Comparison of ENCODE assay signal across 9 mouse cellular contexts in the genomic region with DNA sequence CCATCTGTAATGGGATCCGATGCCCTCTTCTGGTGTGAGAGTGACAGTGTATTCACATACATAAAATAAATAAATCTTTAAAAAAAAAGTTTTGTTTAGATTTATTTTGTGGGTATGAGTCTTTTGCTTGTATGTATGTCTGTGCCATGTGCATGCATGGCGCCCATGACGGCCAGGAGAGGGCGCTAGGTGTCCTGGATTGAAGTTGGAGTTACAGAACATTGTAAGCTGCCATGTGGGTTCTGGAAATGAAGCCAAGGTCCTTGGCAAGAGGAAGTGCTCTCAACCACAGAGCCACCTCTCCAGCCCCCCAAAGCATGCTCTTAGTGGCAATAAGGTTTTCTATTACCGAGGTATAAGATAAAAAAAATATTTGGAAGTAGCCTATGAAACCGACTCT. TPM values are rescaled to one million over a fixed set of nuclear protein-coding genes. Genes with fewer than 3 reads are reported as not detected.
DNase-seq lines count a peak whose midpoint lies in the region; ATAC-seq and TF ChIP-seq lines count a peak whose summit lies in the region.
"Had no signal": no experiment of that assay in that cellular context is flagged by ENCODE, and none has a peak within 500 bp of the region (broad histone marks: within the 10 kb centered on the region; RNA-seq: fewer than 3 reads in every experiment).

No protein-coding gene starts in this region.

- no peaks in the 10 kb centered on the region for H3K27me3 ChIP-seq in kidney, adult 2 months (replicated peaks; ENCODE audit: control insufficient read depth, insufficient read depth, low read length)
- H3K27me3 ChIP-seq in G1E (ENCODE audit: insufficient read depth, low read length) = no peaks in the 10 kb centered on the region
- no peaks in the 10 kb centered on the region for H3K27me3 ChIP-seq in splenic B cell, adult 2 months (ENCODE audit: control insufficient read depth, insufficient read depth, low read length, poor library complexity, severe bottlenecking)
- no peaks in the 10 kb centered on the region for H3K27me3 ChIP-seq in hindbrain, embryonic 12.5 days
- H3K27me3 ChIP-seq: liver, embryonic 13.5 days had no signal

- no peaks in the 10 kb centered on the region for H3K9me3 ChIP-seq in G1E (replicated peaks)
- H3K9me3 ChIP-seq in hindbrain, embryonic 12.5 days (replicated peaks) = no peaks in the 10 kb centered on the region
- H3K9me3 ChIP-seq: liver, embryonic 13.5 days had no signal

- H3K4me2 ChIP-seq in hindbrain, embryonic 12.5 days (replicated peaks) = no peak overlapping the region
- H3K4me2 ChIP-seq: liver, embryonic 13.5 days had no signal

- H3K9ac ChIP-seq in hindbrain, embryonic 12.5 days = no peak overlapping the region
- H3K9ac ChIP-seq: liver, embryonic 13.5 days had no signal

- 84% methylated on average over 6 of the region's 6 CpGs for WGBS in kidney, adult 2 months
- WGBS in hindbrain, embryonic 12.5 days = 76% methylated on average over 6 of the region's 6 CpGs

- no peak overlapping the region for H3K4me3 ChIP-seq in kidney, adult 2 months (ENCODE audit: insufficient read depth, low read depth, low read length)
- H3K4me3 ChIP-seq in G1E (ENCODE audit: low read depth, low read length) = no peak overlapping the region
- H3K4me3 ChIP-seq in hindbrain, embryonic 12.5 days = no peak overlapping the region
- H3K4me3 ChIP-seq: liver, embryonic 13.5 days had no signal

- H3K4me1 ChIP-seq in kidney, adult 2 months (ENCODE audit: control insufficient read depth, insufficient read depth, low read length) = no peaks in the 10 kb centered on the region
- H3K4me1 ChIP-seq in G1E (ENCODE audit: insufficient read depth, low read depth, low read length) = peaks cover 54% of the 10 kb centered on the region
- H3K4me1 ChIP-seq in hindbrain, embryonic 12.5 days = no peaks in the 10 kb centered on the region

- ATAC-seq in G1E (ENCODE audit: extremely low read depth, insufficient number of reproducible peaks, low FRiP score, poor library complexity, severe bottlenecking) = peak; percentile 15; the same call in 1 of the 2 replicates
- ATAC-seq in hindbrain, embryonic 12.5 days (ENCODE audit: low FRiP score) = no peak

- H3K27ac ChIP-seq in kidney, adult 2 months (ENCODE audit: insufficient read depth, low read depth, low read length) = no peak overlapping the region
- no peak overlapping the region for H3K27ac ChIP-seq in hindbrain, embryonic 12.5 days
- H3K27ac ChIP-seq: liver, embryonic 13.5 days had no signal

- no peak for TF ChIP-seq POLR2A in kidney, adult 2 months (IDR thresholded peaks at IDR 0.05; ENCODE audit: low read depth, low read length)

- H3K36me3 ChIP-seq in kidney, adult 2 months (ENCODE audit: control insufficient read depth, insufficient read depth, low read length) = no peaks in the 10 kb centered on the region
- peaks cover 96% of the 10 kb centered on the region for H3K36me3 ChIP-seq in G1E (replicated peaks)
- H3K36me3 ChIP-seq in splenic B cell, adult 2 months (ENCODE audit: control insufficient read depth, insufficient read depth, low read length, poor library complexity, severe bottlenecking) = no peaks in the 10 kb centered on the region
- peaks cover 23% of the 10 kb centered on the region for H3K36me3 ChIP-seq in hindbrain, embryonic 12.5 days

- peak; percentile 29 for DNase-seq in kidney, adult 2 months
- no peak for DNase-seq in kidney, postnatal 14 days
- DNase-seq in A20 (ENCODE audit: low read depth, low spot score) = peak; percentile 70
- no peak for DNase-seq in G1E (ENCODE audit: low spot score)
- peak; percentile 21 for DNase-seq in forelimb bud, embryonic 11.5 days (ENCODE audit: low read depth, low spot score)
- DNase-seq in splenic B cell, adult 2 months (ENCODE audit: low read depth, low spot score) = peak; percentile 47
- no peak for DNase-seq in layer of hippocampus, adult 11-12 months (ENCODE audit: low spot score)
- DNase-seq: liver, embryonic 13.5 days had no signal

- peak; percentile 50 for TF ChIP-seq CTCF in kidney, adult 2 months (conservative IDR thresholded peaks at IDR 0.05; ENCODE audit: insufficient read depth, insufficient read length, low read depth, low read length)
- TF ChIP-seq CTCF in G1E (IDR thresholded peaks at IDR 0.05; ENCODE audit: low read depth, low read length) = 0 out of 2 replicates have a peak, but pooled peaks have one; percentile 34

RNA-seq across cellular contexts. Expression of a gene that starts 7.6 kb away (rescaled TPM):
- 0.33 and 0.67 TPM in 2 replicates for polyA plus RNA-seq in kidney, adult 2 months (2012; rRNA removed)
- total RNA-seq in G1E (2014; fragmentation: Nextera tagmentation) (59.2 and 73.6 TPM in 2 replicates), G1E (2017) (72.1 and 94.1 TPM in 2 replicates)
- polyA plus RNA-seq in G1E (2012) = 16.4 and 18.3 TPM in 2 replicates
- polyA plus RNA-seq in hindbrain, embryonic 12.5 days (2016; fragmentation: Nextera tagmentation; extraction: Ambion mirVana) = 16.2 and 18.1 TPM in 2 replicates

RNA-seq across cellular contexts. Expression of a gene that starts 57.6 kb away (rescaled TPM):
- polyA plus RNA-seq in kidney, adult 2 months (2012; rRNA removed) = 1.1 and 1.4 TPM in 2 replicates
- total RNA-seq in G1E (2014; fragmentation: Nextera tagmentation) (137 and 150 TPM in 2 replicates), G1E (2017) (39.6 and 44.2 TPM in 2 replicates)
- polyA plus RNA-seq in G1E (2012) = 2.3 and 5.3 TPM in 2 replicates
- polyA plus RNA-seq in hindbrain, embryonic 12.5 days (2016; fragmentation: Nextera tagmentation; extraction: Ambion mirVana) = 8.4 and 14.4 TPM in 2 replicates

RNA-seq across cellular contexts. Expression of a gene that starts 57.7 kb away (rescaled TPM):
- 7.1 and 9.2 TPM in 2 replicates for polyA plus RNA-seq in kidney, adult 2 months (2012; rRNA removed)
- total RNA-seq in G1E (2014; fragmentation: Nextera tagmentation) = 101 and 102 TPM in 2 replicates
- total RNA-seq in G1E (2017) = 364 and 390 TPM in 2 replicates
- 23.9 and 38.8 TPM in 2 replicates for polyA plus RNA-seq in G1E (2012)
- polyA plus RNA-seq in hindbrain, embryonic 12.5 days (2016; fragmentation: Nextera tagmentation; extraction: Ambion mirVana) = 168 and 188 TPM in 2 replicates

Comparison
In these comparisons a context has a peak if more than half of its experiments do, and no peak if none do; other contexts are left out.
1. DNase-seq: peak in kidney, adult 2 months (single experiment), A20 (single experiment), forelimb bud, embryonic 11.5 days (single experiment) and splenic B cell, adult 2 months (single experiment); none in kidney, postnatal 14 days (single experiment), G1E (single experiment) and layer of hippocampus, adult 11-12 months (single experiment).
2. RNA of a gene that starts 7.6 kb away (polyA plus RNA-seq): 16.4 to 18.3 TPM in G1E and 16.2 to 18.1 TPM in hindbrain, embryonic 12.5 days; 0.33 to 0.67 TPM in kidney, adult 2 months; every median in the first group is over 10 times any median in the second.